Mouse (Mus musculus) granulocyte monocyte progenitor cell, adult 5-6 weeks (primary cell): ENCODE data around the gene Ptpn5. TPM values are rescaled to one million over a fixed set of nuclear protein-coding genes. Genes with fewer than 3 reads are reported as not detected.

Source experiments
- ATAC-seq: replicated peaks from 2 replicates; pipeline ENCODE4 v1.8.0; 2016; ENCODE audit warnings: mild to moderate bottlenecking, moderate TSS enrichment, inconsistent platforms; ENCODE audit not compliant: poor library complexity, severe bottlenecking
- total RNA-seq, 2 experiments: library from RNA; stranded (forward) in 1 of 2; stranded (reverse) in 1 of 2; fragments of 200-712, 200-1000 nt in 1 of 2; fragments of >200 nt in 1 of 2; fragmentation: Nextera tagmentation in 1 of 2; gene quantifications; 2 replicates each; pipeline ENCODE4 v1.2.3; 2014 to 2017

The Ptpn5 gene
- total RNA-seq, 2 experiments from 2014 or later: not detected

DNA sequence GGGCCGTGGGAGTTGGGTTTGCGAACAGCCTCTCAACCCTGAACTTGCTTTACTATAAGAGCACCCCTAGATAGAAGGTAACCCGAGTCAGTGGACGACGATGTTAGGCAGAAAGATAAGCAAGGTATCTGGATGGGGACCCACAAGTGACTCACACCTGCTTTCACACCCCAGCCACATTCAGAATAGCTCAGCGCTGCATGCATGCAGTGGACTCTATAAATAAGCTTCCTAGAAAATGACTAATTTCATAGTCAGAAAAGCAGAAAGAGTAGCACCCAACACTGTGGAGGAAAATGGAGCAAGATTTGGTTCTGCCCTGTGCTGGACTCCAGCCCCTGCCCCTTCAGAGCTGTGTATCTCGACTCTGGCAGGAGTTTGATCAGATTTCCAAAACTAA lies 20.1 kb downstream of the Ptpn5 start:
- no peak for ATAC-seq

DNA sequence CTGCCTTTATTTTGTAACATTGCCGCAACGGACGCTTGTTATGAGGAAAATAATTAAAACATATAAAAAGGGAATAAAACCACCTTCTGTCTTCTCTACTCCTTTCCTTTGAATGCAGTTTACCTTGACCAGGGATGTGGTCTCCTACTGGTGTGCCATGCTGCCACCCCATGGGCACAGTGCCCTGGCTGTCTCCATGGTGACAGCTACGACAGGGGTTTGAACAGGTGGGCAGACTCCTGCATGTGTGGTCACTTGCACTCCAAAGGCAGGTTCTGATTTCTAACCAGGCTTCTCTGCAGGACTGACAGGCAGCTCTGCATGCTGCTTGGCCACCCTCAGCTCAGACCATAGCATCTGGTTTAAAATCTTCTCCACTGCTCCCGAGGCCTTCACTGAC lies 21.4 kb downstream of the Ptpn5 start:
- ATAC-seq: no peak

DNA sequence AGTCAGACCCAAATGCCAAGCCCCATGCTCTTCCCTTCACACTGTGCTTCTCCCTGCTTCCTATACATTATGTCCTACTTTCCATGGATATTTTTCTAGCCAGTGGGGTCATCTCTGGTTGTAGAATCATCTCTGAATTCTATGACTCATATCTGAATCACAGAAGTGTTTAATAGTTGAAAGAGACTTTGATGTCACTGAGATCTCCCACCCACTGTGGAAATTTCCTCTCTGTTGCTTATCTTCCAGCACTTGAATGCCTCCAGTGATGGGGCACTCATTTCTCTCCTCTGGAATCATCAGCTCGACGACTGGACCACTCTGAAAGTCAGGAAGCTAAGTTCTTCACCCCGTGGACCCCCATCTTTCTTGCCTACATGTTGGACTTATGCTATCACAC lies 22.4 kb downstream of the Ptpn5 start:
- no peak for ATAC-seq

DNA sequence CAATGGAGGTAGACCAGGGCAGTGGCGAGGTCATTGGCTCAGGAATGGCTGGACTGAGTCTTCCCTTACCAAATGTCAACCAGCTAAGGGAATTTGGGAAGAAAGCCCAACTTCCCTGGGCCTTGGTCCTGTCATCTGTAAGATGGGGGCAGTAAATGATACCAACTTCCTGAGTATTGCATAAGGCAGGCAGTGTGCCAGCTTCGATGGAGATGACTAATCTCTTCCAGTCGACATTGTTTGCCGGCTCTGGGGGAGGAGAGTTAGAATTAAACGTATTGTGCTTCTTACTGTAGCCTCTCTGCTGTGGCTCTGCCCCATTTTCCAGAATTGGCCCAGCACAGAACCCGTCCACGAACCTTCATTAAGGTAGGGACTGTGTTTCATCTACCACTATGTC lies 23.0 kb downstream of the Ptpn5 start:
- peak; percentile 70 for ATAC-seq

DNA sequence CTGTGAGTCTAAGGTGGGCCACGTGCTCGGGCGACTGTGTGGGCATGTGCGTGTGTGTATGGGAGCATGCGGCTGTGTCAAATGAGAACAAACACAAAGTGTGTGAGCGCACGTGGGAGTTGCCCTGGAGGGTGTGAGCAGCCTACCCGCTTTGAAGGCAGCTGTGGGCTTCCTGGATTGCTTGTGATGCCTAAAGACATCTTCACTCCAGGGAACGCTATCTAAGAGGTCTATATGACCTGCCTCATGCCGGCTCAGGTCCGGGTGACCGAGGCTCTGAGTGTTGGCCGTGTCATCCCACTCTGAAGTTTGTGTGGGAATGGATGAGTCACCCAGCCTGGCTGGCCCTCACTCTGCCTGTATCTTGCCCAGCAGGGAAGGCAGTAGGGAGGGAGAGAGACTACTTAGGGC lies 24.7 kb downstream of the Ptpn5 start:
- no peak for ATAC-seq

DNA sequence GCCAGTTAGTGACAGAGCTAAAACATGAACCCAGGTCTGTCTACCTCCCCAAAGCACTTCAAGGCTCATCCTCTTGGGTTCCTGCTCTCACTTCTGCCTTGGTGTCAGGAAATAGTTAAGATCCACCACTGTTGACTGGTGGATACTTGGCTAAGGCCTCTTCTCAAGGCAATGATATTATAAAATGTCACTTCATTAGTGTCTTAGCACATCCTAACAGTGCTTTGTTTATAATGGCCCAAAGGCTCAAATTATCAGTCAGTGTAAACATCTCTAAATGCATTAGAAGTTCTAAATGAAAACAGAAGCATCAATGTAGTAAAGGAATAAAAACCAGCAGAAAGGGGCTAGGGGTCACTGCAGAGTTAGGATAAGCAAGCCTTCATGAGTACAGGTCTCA lies 26.5 kb downstream of the Ptpn5 start:
- no peak for ATAC-seq

DNA sequence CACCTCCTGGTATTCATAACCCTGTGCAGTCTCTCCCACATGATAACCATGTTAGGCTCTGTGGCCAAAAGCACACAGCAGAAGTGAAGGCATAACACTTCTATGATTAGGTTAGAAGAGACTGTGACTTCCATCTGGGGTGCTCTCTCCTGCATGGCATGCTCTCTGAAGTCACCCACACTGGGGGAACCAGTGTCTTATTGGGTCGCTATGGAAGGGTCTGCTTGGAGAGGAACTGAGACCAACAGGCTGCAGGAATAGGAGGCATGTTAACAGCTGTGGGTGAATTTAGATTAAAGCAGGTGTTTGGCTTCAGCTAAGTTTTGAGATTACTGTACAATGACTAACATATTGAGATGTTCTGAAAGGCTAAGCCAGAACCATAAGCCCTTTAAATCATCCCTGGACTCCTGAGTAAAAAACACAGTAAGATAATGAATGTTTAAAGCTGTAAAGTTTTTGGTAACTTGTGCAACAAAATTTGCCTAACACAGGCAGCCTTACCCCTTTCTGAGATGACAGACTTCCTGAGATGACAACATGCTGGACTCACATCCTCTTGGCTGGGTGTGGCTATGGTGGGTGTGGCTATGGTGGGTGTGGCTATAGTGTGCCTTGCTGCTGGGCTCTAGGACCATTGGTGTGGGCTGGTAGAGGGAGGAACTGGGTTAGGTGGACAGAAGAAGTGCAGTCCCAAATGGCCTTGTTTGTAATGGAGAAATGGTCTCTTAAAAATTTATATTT lies 29.6 kb downstream of the Ptpn5 start:
- ATAC-seq: peak; percentile 99

DNA sequence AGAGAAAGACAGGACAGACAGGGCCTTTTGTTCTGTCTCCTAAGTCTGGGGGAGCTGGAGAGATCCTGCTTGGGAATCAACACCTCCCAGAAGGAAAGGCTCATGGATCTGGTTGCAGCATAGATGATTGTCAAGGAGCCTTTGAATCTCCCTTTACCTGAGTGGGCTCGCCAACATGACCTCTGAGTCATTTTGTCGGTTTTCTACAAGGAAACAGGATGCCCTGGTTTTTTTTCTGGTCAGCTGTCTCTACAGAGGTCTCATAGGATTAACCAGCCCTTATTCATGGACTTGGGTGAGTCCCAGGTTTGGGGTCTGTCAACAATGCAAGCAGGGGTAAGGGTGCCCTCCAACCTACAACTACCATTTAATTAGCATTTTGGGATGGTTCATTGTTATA lies 30.5 kb downstream of the Ptpn5 start:
- ATAC-seq: no peak

DNA sequence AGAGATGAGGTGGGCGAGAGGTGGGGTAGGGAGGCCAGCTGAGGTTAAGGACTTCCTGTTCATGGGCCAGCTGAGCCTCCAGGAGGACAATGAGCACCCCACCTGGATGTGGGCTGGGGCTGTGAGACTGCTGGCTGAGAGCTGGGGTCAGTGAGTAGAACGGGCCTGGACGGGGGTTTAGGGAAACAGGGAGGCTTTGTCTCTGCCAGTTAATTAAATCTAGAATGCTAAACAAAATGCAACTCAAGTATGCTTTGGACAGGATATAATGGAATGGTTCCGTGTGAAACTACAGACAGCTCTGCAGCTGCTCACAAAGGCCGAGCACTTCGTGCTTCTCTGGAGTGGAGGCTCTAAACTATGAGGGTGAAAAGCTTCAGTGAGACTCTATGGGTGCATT lies 32.9 kb downstream of the Ptpn5 start:
- ATAC-seq: no peak

DNA sequence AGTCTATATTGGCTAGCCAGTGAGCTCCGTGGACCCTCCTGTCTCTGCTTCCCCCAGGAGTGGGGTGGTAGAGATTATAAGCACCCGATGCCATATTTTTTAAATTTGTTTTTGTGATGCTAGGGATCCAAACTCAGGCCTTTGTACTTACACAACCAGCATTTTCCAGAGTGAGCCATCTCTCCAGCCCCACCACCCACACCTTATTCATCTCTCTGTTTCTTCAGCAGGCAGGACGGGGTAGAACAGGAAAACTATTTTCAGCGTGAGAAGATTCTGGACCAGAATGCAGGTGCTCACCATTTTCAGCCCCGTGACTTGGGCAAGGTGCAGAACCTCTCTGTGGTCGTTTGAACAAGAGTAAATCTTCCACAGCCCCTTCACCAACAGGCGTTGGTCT lies 34.2 kb downstream of the Ptpn5 start:
- ATAC-seq: no peak

DNA sequence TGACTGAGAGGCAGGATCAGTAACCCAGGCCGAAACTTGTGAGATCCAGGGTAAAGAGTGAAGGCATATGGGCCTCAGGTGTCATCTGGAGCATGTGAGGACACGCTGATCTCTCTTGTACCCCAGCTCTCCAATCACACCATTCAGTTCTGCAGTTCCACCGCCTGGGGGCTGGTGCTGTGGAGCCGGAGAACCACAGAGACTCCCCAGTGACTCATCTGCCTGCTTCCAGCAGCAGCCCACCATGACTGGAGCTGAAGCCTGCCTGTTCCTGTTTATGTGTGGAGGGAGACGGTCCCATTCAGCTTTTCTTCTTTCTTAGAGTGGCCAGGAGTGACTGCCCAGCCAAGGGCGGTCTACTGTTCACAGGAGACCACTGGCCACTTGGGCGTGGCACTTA lies 35.4 kb downstream of the Ptpn5 start:
- peak; percentile 73 for ATAC-seq

DNA sequence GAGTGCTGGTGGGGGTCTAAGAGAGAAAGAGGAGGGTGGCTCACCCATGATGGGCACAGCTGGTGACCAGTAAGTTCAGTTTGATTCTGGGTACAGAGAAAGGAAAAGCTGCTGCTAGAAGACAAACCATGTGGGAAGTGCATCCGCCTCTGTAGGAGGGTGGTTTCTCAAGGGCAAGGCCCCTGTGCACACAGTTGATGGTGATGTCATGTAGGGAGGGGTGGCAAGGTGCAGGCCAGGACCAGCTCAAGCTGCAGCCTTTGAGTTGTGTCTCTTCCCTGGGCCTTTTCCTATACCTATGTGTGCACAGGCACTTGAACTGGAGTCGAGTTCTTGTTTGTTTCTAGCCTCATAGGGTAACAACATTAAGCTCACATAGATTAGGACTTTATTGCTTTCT lies 38.5 kb downstream of the Ptpn5 start:
- no peak for ATAC-seq

DNA sequence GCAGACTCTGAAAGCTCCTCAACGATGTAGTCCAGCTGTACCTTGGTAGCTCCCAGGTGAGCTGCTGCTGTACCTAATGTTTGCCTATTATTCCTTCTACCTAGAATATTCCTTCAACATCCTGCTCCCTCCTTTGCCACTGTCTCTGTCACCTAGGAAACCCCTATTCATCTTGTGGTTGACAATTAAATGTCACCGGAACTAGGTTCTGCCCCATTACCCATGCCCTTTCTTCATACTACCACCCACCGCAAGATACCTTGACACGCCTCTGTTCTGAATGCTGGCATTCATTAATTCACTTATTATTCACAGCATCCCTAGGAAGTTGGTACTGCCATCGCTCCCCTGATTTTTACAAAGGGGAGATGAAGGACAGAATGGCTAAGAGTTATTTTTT lies 39.5 kb downstream of the Ptpn5 start:
- no peak for ATAC-seq

DNA sequence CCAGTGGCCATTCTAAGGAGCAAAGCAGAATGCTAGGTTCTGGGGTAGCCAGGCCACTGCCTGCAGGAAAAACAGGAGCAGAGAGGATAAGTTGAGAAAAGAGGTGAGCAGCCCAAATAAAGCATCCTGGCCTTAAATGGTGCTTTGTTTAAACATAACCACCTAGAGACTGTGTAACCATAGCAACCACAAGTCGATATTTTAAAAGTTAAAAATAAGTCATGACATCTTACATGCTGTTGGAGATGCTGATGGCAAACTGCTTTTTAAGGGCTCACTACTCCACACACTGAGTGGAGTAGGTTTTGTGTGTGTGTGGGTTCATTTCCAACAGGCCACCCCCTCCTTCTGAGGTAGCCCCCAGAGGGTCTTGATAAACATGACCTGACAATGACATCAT lies 48.4 kb downstream of the Ptpn5 start:
- ATAC-seq: no peak

DNA sequence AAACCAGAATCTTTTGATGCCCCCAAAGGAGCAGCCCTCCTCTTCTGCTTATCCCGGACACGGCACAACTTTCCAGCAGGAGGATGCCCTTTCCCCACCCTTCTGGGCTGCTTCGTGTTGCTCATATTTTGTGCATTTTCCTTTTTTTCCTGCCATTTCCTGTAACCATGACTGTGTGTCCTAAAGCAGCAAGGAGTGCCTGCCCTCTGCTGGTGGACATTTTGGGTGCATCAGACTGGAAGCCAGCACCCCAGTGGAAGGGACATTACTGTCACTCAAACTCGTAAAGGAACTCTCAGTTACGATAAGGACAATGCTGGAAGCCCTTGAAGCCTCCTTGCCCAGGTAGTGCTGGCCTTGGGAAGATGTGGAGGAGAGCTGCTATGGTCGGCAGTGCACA lies 52.2 kb downstream of the Ptpn5 start:
- ATAC-seq: peak; percentile 66

DNA sequence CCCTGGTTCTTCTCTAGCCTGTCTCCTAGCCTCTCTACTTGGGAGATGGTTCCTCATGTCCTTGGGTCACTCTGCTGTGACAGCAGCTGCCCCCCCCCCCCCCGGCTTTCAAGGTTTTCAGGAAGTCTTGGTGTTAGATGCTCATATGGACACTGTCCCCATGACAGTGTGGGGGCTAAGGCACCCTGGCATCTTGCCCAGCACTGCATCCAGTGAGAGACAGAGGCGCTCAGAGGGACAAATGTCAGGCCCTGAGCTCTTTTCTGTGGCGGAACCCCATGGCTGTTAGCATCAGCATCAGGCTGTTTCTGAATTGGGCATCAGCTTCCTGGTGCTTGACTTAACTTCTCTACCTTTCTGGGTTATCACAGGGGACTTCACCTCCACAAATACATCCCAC lies 52.6 kb downstream of the Ptpn5 start:
- peak; percentile 37 for ATAC-seq

DNA sequence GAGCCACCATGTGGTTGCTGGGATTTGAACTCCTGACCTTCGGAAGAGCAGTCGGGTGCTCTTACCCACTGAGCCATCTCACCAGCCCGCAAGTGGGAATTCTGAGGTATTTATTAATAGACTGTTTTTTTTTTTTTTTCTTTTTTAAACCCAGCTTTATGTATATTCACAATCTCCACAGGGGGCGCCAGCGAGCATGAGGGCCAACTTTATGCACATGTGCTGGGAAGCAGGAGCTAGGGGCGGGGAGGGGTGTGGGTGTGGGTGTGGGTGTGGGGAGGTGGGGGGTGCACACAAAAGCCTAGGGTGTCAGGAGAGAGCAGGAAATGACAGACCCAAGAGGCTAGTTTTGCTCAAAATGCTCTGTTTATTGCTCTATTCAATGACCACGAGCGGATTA lies 56.0 kb downstream of the Ptpn5 start:
- ATAC-seq: peak; percentile 36

DNA sequence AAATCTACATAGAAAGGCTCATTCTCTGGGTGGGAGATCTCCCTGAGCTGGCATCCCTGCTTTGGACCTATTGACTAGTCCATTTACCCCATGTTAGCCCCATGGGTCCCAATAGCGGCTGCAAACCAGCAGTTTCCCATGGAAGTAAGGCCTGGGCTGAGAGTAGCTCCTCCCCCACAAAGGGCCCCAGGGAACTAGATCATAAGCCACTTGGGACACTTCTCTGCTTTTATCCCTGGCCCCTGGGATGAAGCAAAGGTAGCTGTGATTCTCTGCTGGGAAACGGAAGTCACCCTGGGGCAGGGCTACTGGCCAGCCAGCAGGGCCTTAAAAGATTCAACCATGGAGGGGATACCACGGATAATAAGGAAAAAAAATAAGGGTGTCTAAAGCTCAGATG lies 56.8 kb downstream of the Ptpn5 start:
- no peak for ATAC-seq

DNA sequence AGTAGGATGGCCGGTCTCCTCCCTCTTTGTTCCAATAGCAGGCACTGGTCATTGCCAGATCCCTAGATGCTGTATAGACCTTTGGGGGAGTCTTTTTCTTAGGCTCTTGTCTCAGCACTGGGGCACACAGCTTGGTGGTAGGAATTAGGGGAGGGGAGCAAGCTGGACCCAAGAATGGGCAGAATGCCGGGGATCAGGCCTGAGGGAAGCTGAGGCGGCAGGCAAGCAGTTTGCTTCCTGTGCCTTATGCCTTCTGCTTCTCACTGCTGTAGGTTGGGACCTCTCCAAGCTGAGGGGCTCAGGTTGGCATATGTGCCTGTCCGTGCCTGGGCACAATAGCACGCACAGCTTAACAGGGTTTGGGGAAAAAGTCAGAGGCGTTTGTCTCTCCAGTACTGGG lies 57.3 kb downstream of the Ptpn5 start:
- no peak for ATAC-seq

DNA sequence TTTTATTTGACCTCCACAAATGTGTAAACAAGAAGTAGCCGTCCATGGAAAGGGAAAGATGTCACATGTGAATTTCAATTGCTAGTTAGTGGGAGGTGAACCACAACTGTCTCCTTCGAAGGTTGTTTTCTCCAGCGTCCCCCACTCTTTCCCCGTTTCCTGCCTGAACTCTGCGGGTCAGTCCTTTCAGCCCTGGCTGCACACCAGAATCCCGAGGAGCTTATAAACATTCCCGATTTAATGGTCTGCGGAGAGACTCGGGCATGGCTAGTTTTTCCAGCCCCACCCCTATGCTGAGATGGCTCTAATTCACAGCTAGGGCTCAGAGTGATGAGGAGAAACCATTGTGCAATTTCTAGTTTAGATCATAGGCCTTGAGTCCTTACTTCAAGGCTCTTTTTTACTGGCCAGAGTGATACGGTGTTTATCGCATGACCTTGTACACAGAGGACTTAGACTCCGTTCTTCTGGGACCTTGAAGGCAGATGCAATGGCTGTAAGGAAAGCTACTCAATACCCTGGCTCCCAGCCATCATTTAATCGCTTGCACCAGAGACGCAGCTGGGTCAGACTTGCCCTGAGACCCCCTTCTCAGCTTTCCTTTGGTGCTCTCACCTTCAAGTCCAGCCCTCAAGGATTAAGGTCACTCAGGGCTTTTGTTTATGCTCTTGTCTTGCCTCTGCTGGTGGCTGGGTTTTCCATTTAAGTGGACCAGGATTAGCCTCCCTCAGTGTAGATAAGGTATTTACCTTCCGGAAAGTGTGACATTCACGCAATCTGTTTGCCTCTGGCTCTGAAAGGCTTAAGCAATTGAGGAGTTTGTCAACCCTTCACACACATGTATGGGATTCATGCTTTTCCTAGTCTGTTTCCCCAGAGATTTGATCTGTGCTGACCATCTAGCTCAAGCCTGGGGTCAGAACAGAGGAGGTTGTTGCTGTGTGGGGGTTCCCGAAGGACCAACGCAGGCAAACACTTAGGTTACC lies 59.7 kb downstream of the Ptpn5 start:
- no peak for ATAC-seq

DNA sequence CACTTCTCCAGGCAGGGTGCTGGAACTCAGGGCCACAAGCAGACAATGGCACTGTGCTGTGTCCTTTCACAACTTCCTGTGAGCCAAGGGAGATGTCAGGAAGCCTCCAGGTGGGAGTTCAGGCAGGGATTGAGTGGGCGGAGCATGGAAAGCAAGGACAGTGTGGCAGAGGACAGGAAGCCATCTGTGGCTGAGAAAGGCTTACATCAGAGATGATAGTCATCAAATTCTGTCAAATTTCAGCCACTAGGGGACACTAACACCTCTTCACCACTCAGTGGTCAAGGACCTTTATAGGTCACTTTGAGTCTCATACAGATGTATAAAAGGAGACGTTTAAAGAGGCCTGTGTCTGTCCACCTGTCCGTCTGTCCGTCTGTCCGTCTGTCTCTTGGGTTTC lies 60.9 kb downstream of the Ptpn5 start:
- ATAC-seq: peak; percentile 46

DNA sequence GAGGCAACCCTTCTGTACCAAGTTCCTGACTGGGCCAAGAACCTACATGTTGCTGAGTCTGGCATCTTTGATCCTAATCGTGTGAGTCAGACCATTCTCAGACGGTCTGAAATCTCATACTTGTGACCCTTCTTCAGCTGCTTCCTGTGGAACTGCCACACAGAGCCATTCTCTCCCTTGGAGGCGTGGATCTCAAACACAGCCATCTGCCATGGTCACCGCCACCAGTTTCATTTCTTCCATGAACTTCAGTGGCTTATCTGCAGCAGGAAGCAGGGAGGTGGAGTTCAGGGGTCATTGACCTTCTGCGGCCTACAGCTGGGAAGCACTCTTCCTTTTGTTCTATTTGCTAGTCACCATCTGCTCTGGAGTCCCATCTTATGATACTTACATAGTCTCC lies 65.6 kb downstream of the Ptpn5 start:
- peak; percentile 85 for ATAC-seq
